Mouse (Mus musculus) 3T3-L1 (cell line): ENCODE results near the gene Depdc1b.

Experiments
- DNase-seq: peaks from one replicate; pipeline ENCODE4 v3.0.0-alpha.2; 2015; ENCODE audit warnings: low read depth, low spot score

Gene Depdc1b

GRCm38 (mm10) chr13:108315702-108316486 is at the start of gene Depdc1b:
Depdc1b (plus strand) TSS chr13:108316332.
- peak; percentile 95 for DNase-seq

GRCm38 (mm10) chr13:108267841-108268634 is 48.1 kb upstream of the Depdc1b start:
- no peak for DNase-seq

GRCm38 (mm10) chr13:108271458-108272148 is 44.5 kb upstream of the Depdc1b start:
- no peak for DNase-seq

GRCm38 (mm10) chr13:108272332-108272731 is 43.8 kb upstream of the Depdc1b start:
- DNase-seq: no peak

- no peak for DNase-seq
These were observed 43.1 kb upstream of the Depdc1b start for GRCm38 (mm10) chr13:108273034-108273433.

GRCm38 (mm10) chr13:108273456-108273855 is 42.7 kb upstream of the Depdc1b start:
- no peak for DNase-seq

GRCm38 (mm10) chr13:108276561-108276960 is 39.6 kb upstream of the Depdc1b start:
- DNase-seq: peak; percentile 60

- no peak for DNase-seq
These were observed 38.8 kb upstream of the Depdc1b start for GRCm38 (mm10) chr13:108277320-108277719.

GRCm38 (mm10) chr13:108278592-108278991 is 37.5 kb upstream of the Depdc1b start:
- no peak for DNase-seq

- no peak for DNase-seq
These were observed 31.8 kb upstream of the Depdc1b start for GRCm38 (mm10) chr13:108284312-108284711.

GRCm38 (mm10) chr13:108287953-108288352 is 28.2 kb upstream of the Depdc1b start:
- no peak for DNase-seq

- no peak for DNase-seq
These were observed 26.7 kb upstream of the Depdc1b start for GRCm38 (mm10) chr13:108289436-108289835.

- no peak for DNase-seq
These were observed 25.8 kb upstream of the Depdc1b start for GRCm38 (mm10) chr13:108290314-108290713.

GRCm38 (mm10) chr13:108297350-108298093 is 18.6 kb upstream of the Depdc1b start:
- peak; percentile 72 for DNase-seq

GRCm38 (mm10) chr13:108298241-108298640 is 17.9 kb upstream of the Depdc1b start:
- DNase-seq: no peak

GRCm38 (mm10) chr13:108300346-108300950 is 15.7 kb upstream of the Depdc1b start:
- no peak for DNase-seq

GRCm38 (mm10) chr13:108301411-108301810 is 14.7 kb upstream of the Depdc1b start:
- no peak for DNase-seq

- peak; percentile 7 for DNase-seq
These were observed 13.0 kb upstream of the Depdc1b start for GRCm38 (mm10) chr13:108302957-108303675.

- DNase-seq: peak; percentile 25
These were observed 12.3 kb upstream of the Depdc1b start for GRCm38 (mm10) chr13:108303841-108304240.

- no peak for DNase-seq
These were observed 11.5 kb upstream of the Depdc1b start for GRCm38 (mm10) chr13:108304680-108305079.
